Mouse (Mus musculus) adrenal gland, postnatal 4 days (tissue): ENCODE measurements around the gene 2310022B05Rik. TPM values are rescaled to one million over a fixed set of nuclear protein-coding genes. Genes with fewer than 3 reads are reported as not detected.

ENCODE experiments used
- DNase-seq, 2 experiments: peaks; one replicate each; pipeline ENCODE4 v3.0.0; 2021 to 2022; ENCODE audit warnings: low spot score in 2 of 2, mixed read lengths in 2 of 2
- total RNA-seq, 2 experiments: library from RNA; stranded (reverse); gene quantifications; 2 replicates each; pipeline ENCODE4 v1.2.3; 2021

Gene 2310022B05Rik
- total RNA-seq, 2 experiments from 2014 or later: 75.8 to 77.2 TPM

DNA sequence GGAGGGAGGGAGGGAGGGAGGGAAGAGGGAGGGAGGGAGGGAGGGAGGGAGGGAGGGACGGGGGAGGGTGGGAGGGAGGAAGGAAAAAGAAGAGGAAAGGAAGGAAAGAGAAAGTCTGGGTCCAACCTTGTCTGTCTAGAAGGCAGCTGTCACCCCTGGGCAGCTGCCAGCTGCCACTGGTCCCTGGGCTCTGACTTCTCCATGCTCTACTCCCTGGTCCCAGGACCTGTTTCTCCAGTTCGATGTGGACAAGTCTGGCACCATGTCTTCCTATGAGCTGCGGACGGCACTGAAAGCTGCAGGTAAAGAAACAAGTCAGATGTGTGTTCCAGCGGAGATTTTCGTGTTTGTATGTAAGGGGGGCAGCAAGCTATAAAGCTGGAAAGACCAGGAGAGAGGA is 48.8 kb downstream of the 2310022B05Rik start:
- DNase-seq: no peak

DNA sequence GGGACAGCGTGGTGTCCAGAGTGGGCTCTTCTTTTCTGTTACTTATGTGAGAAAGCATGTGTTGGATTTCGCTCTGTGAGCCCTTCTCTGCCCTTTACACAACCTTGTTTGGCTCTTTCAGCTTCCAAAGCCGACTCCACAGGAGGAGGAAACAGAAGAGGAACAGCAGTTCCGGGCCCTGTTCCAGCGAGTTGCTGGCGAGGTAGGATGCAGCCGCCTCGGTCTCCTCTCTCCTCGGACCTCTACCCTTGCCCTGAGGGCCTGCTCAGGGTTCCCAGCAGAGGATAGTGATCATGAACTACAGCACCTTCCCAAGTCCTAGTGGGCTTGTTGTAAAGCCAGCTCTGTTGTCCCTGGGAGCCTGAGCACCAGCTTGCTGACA is 54.2 kb downstream of the 2310022B05Rik start:
- no peak for DNase-seq

DNA sequence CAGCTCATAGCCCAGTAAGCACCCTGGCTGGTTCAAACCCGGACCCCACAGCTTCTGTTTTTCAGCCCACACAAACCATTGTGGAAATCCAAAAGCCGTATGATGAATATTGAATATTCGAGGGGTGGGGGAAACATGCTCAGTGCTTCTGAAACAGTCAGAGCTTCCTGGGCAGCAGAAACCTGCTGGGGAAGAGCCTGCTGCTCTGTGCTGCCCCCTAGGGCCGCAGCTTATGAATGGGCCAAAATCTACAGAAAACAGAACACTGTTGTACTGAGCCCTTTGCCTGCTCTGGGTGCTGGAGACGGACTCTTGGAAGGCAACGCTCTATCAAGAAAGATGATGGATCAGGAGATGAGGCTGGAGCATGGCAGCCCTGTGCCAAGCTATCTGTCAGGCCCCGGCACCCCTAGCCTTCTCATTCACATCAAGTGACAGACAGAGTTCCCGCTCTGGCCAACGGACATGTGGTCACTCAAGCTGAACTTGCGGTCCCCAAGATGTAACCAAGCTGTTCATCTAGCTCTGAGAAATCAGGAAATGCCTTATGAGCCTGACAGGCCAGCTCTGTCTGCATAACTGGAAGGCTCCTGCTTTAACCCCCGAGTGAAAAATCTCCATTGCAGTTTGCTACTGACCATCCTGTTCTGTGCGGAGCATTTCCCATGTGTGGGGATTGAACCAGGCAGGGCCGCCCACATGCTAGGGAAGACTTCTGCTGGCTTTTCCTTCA is 54.8 kb downstream of the 2310022B05Rik start:
- no peak for DNase-seq

DNA sequence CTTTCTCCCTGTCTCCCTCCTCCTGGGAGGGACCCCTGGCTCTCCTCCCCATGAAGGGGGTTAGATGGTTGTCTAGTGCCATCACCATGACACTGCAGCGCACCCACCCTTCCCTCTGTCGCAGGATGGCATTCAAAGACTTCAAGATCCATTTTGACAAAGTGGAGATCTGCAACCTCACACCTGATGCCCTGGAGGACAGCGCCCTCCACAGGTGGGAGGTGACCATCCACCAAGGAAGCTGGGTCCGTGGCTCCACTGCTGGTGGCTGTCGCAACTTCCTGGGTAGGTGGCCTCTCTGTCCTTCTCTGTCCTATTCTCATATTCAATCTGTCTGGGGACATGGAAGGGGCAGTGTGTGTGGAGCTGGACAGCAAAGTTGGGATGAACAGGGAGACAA is 59.1 kb downstream of the 2310022B05Rik start:
- DNase-seq: no peak

DNA sequence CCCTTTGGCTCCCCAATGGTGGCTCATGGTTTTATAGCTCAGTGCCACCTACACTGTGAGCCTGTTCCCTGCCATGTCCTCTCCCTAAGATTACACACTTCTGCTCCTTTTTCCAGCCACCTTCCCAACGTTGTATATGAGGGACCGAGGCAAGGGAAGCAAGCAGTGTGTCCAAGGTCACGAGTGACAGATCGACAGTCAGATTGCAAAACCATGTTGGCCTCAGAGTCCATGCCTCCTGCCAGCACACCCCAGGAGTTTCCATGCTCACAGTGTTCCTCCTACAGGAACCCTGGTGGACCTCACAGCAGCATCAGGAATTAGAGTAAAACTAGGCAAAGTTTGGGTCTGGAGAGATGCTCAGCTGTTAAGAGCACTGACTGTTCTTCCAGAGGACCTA is 73.8 kb downstream of the 2310022B05Rik start:
- DNase-seq: no peak

DNA sequence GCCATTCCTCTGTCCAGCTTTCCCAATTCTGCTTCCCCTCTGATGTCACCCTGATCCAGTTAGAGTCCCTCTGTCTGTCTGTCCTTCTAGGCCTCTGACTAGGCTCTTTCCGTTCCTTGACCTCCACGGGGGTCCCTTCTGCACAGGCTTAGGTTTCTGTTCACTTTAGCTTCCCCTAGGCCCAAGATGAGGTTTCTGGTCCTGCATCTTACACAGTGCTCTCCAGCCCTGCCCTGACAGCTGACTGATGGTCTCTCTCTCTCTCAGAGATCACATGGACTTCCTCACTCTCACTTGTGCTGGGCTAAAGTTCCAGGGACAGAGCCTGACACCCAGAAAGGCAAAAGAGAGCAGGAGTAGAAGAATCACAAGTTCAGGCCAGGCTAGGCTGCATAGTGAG is 76.6 kb downstream of the 2310022B05Rik start:
- DNase-seq: no peak

Other genes starting within 250 kb of the 2310022B05Rik start
- 1 to 10 TPM; 9.1 to 9.5 TPM for gene Pgbd5, start 223.7 kb downstream of the 2310022B05Rik start, total RNA-seq
- 10 to 100 TPM; 51.6 to 53.8 TPM for gene Cog2, start 142.6 kb downstream of the 2310022B05Rik start, total RNA-seq
- 100 to 1,000 TPM in 1 of 2 experiments, 1 to 10 TPM in 1; 8.3 to 104 TPM for gene Agt, start 93.7 kb downstream of the 2310022B05Rik start, total RNA-seq
- gene Capn9, start 87.3 kb downstream of the 2310022B05Rik start, total RNA-seq: under 1 TPM; 0.23 to 0.59 TPM
- 10 to 100 TPM; 50.1 to 53.1 TPM for gene Ttc13, start 58.6 kb upstream of the 2310022B05Rik start, total RNA-seq
- gene Arv1, start 58.8 kb upstream of the 2310022B05Rik start, total RNA-seq: 10 to 100 TPM; 20.0 to 20.9 TPM
- gene Fam89a, start 88.5 kb upstream of the 2310022B05Rik start, total RNA-seq: 1 to 10 TPM; 1.5 to 1.8 TPM
- gene Trim67, start 129.7 kb upstream of the 2310022B05Rik start, total RNA-seq: 1 to 10 TPM; 3.9 to 4.5 TPM
- 100 to 1,000 TPM; 105 to 106 TPM for gene Gnpat, start 199.7 kb upstream of the 2310022B05Rik start, total RNA-seq
- gene 2810004N23Rik, start 199.8 kb upstream of the 2310022B05Rik start, total RNA-seq: 10 to 100 TPM; 37.8 to 38.9 TPM
- 10 to 100 TPM; 17.1 to 19.8 TPM for gene Exoc8, start 234.3 kb upstream of the 2310022B05Rik start, total RNA-seq
- gene Sprtn, start 234.5 kb upstream of the 2310022B05Rik start, total RNA-seq: 10 to 100 TPM; 26.1 to 28.0 TPM